In genomic region chr6:14522742-14523141, GRCm38 (mm10) we compare ENCODE assay signal across 8 mouse cellular contexts.
A peak's percentile ranks its signal among the peaks of the same experiment; 100 is the strongest.
DNase-seq lines count a peak whose midpoint lies in the region.

No protein-coding gene starts in this region.

- DNase-seq in embryo, embryonic 10 days (ENCODE audit: low spot score) = peak; percentile 26
- no peak for DNase-seq in embryo, embryonic 9.5 days (ENCODE audit: extremely low spot score)
- DNase-seq in layer of hippocampus, adult 9-10 months (ENCODE audit: low spot score) = peak; percentile 16
- DNase-seq in layer of hippocampus, postnatal 36 days = no peak
- DNase-seq in 416B (ENCODE audit: low read depth) (peak; percentile 36), ZHBTc4 (ENCODE audit: low read depth, low spot score) (peak; percentile 47)
- no peak for DNase-seq in urinary bladder, adult 18-20 months (ENCODE audit: low spot score in 2 of 2)
- no peak for DNase-seq in ovary, postnatal 10 days (ENCODE audit: low spot score)

Comparison
In these comparisons a context has a peak if more than half of its experiments do, and no peak if none do; other contexts are left out.
1. DNase-seq: peak in embryo, embryonic 10 days (single experiment), layer of hippocampus, adult 9-10 months (single experiment), 416B (single experiment) and ZHBTc4 (single experiment); none in embryo, embryonic 9.5 days (single experiment), layer of hippocampus, postnatal 36 days (0 of 2), urinary bladder, adult 18-20 months (0 of 2) and ovary, postnatal 10 days (single experiment).